Mouse (Mus musculus): ENCODE measurements around the gene Spon1. TPM values are rescaled to one million over a fixed set of nuclear protein-coding genes. Genes with fewer than 3 reads are reported as not detected.

The Spon1 gene
- polyA plus RNA-seq, 1 experiment from 2014 or later, result 3.1 TPM

DNA sequence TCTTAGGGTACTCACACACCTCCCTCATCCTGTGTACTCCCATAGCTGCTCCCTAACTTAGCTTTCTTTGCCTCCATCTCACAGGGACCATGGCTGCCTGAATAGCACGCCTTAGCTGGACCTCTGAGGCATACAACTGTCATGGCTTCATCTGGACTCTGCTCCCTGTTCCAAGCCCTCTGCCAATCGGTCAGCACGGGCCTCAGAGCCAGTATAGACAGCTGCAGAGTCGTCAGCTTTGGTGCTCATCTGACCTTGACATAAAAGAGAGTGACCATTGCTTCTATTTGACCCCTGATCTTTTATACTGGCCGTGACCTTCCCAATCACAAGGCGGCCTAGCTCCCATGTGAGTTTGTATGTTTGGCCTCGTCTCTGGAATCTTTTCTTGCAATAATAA, 308.3 kb downstream of the Spon1 start:
- WGBS, result 71% methylated on average over 7 of the region's 7 CpGs
- Histone ChIP-seq H3K4me2 (replicated peaks; ENCODE audit: low read depth) (no peak overlapping the region), H3K9ac (ENCODE audit: low read length) (no peak overlapping the region), H3K36me3 (ENCODE audit: control insufficient read depth, insufficient read depth, low read length) (no peaks in the 10 kb centered on the region), H3K4me1 (replicated peaks; ENCODE audit: control insufficient read depth, insufficient read depth) (peaks cover 5% of the 10 kb centered on the region; the same call in 1 of the 2 replicates), H3K9me3 (ENCODE audit: control insufficient read depth, low read length) (no peaks in the 10 kb centered on the region), H3K27ac (replicated peaks) (no peak overlapping the region), H3K4me3 (ENCODE audit: low read depth, low read length) (no peak overlapping the region), H3K27me3 (ENCODE audit: control insufficient read depth, insufficient read depth, low read length) (no peaks in the 10 kb centered on the region)
- DNase-seq (ENCODE audit: low spot score) (no peak), ATAC-seq (ENCODE audit: low FRiP score, low TSS enrichment) (peak; percentile 21; the same call in 1 of the 2 replicates)
- no peak for TF ChIP-seq EP300 (optimal IDR thresholded peaks at IDR 0.05)
- TF ChIP-seq CTCF (IDR thresholded peaks at IDR 0.05; ENCODE audit: low read depth), result no peak

- WGBS, result 79% methylated on average over 2 of the region's 2 CpGs
- DNase-seq (ENCODE audit: low spot score) (no peak), ATAC-seq (ENCODE audit: low FRiP score, low TSS enrichment) (peak; percentile 44; the same call in 1 of the 2 replicates)
- Histone ChIP-seq H3K4me1 (replicated peaks; ENCODE audit: control insufficient read depth, insufficient read depth) (peaks cover 5% of the 10 kb centered on the region; the same call in 1 of the 2 replicates), H3K9ac (ENCODE audit: low read length) (no peak overlapping the region), H3K9me3 (ENCODE audit: control insufficient read depth, low read length) (no peaks in the 10 kb centered on the region), H3K27me3 (ENCODE audit: control insufficient read depth, insufficient read depth, low read length) (no peaks in the 10 kb centered on the region), H3K4me2 (replicated peaks; ENCODE audit: low read depth) (no peak overlapping the region), H3K36me3 (ENCODE audit: control insufficient read depth, insufficient read depth, low read length) (no peaks in the 10 kb centered on the region), H3K27ac (replicated peaks) (no peak overlapping the region), H3K4me3 (ENCODE audit: low read depth, low read length) (no peak overlapping the region)
- no peak for TF ChIP-seq CTCF (IDR thresholded peaks at IDR 0.05; ENCODE audit: low read depth)
- TF ChIP-seq EP300 (optimal IDR thresholded peaks at IDR 0.05), result no peak
Measured at GRCm38 (mm10) chr7:114074595-114074994, 308.8 kb downstream of the Spon1 start.

DNA sequence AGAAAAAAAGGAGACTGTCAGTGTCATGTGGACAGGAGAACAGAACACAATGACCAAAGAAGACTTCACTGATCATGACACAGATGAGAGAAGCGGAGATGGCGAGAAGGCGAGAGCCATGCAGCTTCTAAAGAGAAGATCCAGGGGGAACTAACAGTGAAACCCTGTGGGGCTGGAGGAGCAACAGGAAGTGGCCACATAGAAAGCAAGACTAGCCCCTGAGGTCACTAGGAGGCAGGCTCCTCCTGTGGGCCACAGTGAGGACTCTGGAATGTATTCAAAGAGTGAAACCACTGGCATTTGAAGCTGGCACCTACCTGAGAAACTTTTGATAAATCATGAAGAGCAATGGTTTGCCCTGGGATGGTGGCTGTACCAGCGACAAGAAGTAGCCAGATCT, 313.5 kb downstream of the Spon1 start:
- no peak for ATAC-seq (ENCODE audit: low FRiP score, low TSS enrichment)
- H3K27ac ChIP-seq (replicated peaks), result no peak overlapping the region
- no peaks in the 10 kb centered on the region for H3K27me3 ChIP-seq (ENCODE audit: control insufficient read depth, insufficient read depth, low read length)
- H3K4me3 ChIP-seq (ENCODE audit: low read depth, low read length), result no peak overlapping the region
- no peak overlapping the region for H3K4me2 ChIP-seq (replicated peaks; ENCODE audit: low read depth)
- no peak overlapping the region for H3K9ac ChIP-seq (ENCODE audit: low read length)
- no peaks in the 10 kb centered on the region for H3K9me3 ChIP-seq (ENCODE audit: control insufficient read depth, low read length)
- no peaks in the 10 kb centered on the region for H3K4me1 ChIP-seq (replicated peaks; ENCODE audit: control insufficient read depth, insufficient read depth)
- no peak for TF ChIP-seq EP300 (optimal IDR thresholded peaks at IDR 0.05)
- 0 out of 2 replicates have a peak, but pooled peaks have one; percentile 5 for TF ChIP-seq CTCF (IDR thresholded peaks at IDR 0.05; ENCODE audit: low read depth)
- H3K36me3 ChIP-seq (ENCODE audit: control insufficient read depth, insufficient read depth, low read length), result no peaks in the 10 kb centered on the region
- 96% methylated on average over 4 of the region's 4 CpGs for WGBS
- no peak for DNase-seq (ENCODE audit: low spot score)

DNA sequence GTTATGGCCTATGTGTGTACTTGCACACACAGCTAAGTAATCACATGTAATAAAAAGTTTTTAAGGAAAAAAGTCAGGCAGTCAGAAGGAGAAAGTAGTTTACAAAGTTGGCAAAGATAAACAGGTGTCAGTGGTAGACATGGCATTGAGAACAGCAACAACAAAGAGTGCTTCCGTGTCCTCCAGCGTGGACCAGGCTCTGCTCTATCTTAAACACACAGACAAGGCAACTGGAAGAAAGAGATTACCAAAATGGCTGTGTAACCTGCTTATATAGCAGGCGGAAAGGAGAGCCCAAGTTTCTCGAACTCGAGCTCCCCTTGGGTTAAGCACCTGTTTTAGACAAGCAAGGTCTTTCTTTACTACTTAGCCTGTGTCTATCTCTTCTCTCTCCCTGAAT, 314.5 kb downstream of the Spon1 start:
- 0 out of 2 replicates have a peak, but pooled peaks have one; percentile 47 for ATAC-seq (ENCODE audit: low FRiP score, low TSS enrichment)

DNA sequence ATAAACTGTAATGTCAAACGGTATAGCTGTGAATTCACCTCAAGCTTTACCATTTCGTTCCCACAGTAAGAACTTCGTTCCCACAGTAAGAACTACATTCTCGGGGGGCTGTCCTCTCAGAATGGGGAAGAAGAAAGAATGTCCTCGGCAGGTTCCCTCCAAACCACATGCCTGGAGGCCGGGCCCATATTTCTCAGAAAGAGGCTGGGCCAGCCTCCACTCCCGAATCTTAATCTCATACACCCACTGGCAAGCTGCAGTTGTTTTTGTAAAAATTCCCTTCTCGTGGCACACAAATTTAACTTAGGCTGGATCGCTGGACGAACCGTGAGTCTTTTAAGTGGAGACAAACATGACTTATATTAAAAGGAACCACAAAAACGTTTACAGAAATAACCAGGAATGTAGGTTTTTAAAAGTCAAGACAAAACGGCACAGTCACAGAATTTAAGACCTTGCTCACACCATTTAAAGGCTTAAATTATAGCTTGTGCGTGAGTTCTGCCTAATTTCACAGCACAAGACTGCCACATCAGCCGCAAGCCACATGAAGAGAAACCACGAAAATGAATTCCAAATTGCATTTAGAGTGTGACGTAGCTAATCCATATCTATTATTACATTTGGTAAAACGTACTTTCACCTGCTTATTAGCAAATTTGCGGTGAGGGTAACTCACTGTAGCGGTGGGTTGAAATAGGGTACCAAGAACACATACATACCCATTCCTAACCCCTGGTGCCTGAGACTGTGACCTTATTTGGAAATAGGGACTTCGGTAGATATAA, 316.0 kb downstream of the Spon1 start:
- 62% methylated on average over 21 of the region's 21 CpGs for WGBS
- no peak for ATAC-seq (ENCODE audit: low FRiP score, low TSS enrichment)

More for the DNA sequence above, 314.5 kb downstream of the Spon1 start:
- H3K4me1 ChIP-seq (replicated peaks; ENCODE audit: control insufficient read depth, insufficient read depth), result no peaks in the 10 kb centered on the region
- TF ChIP-seq EP300 (optimal IDR thresholded peaks at IDR 0.05) (no peak), CTCF (IDR thresholded peaks at IDR 0.05; ENCODE audit: low read depth) (no peak)
- no peak overlapping the region for H3K4me2 ChIP-seq (replicated peaks; ENCODE audit: low read depth)
- H3K4me3 ChIP-seq (ENCODE audit: low read depth, low read length), result no peak overlapping the region
- no peak for DNase-seq (ENCODE audit: low spot score)
- H3K36me3 ChIP-seq (ENCODE audit: control insufficient read depth, insufficient read depth, low read length), result no peaks in the 10 kb centered on the region
- no peaks in the 10 kb centered on the region for H3K27me3 ChIP-seq (ENCODE audit: control insufficient read depth, insufficient read depth, low read length)
- 80% methylated on average over 5 of the region's 5 CpGs for WGBS
- no peak overlapping the region for H3K27ac ChIP-seq (replicated peaks)
- no peaks in the 10 kb centered on the region for H3K9me3 ChIP-seq (ENCODE audit: control insufficient read depth, low read length)
- H3K9ac ChIP-seq (ENCODE audit: low read length), result no peak overlapping the region

GRCm38 (mm10) chr7:114083088-114083487, 317.3 kb downstream of the Spon1 start:
- Histone ChIP-seq H3K9me3 (ENCODE audit: control insufficient read depth, low read length) (no peaks in the 10 kb centered on the region), H3K36me3 (ENCODE audit: control insufficient read depth, insufficient read depth, low read length) (no peaks in the 10 kb centered on the region), H3K9ac (ENCODE audit: low read length) (no peak overlapping the region), H3K4me2 (replicated peaks; ENCODE audit: low read depth) (no peak overlapping the region), H3K4me1 (replicated peaks; ENCODE audit: control insufficient read depth, insufficient read depth) (peaks cover 6% of the 10 kb centered on the region; the same call in 1 of the 2 replicates), H3K27me3 (ENCODE audit: control insufficient read depth, insufficient read depth, low read length) (no peaks in the 10 kb centered on the region), H3K27ac (replicated peaks) (no peak overlapping the region), H3K4me3 (ENCODE audit: low read depth, low read length) (no peak overlapping the region)
- WGBS, result 83% methylated on average over 2 of the region's 2 CpGs
- no peak for DNase-seq (ENCODE audit: low spot score)
- ATAC-seq (ENCODE audit: low FRiP score, low TSS enrichment), result no peak
- no peak for TF ChIP-seq CTCF (IDR thresholded peaks at IDR 0.05; ENCODE audit: low read depth)
- no peak for TF ChIP-seq EP300 (optimal IDR thresholded peaks at IDR 0.05)

More for the DNA sequence above, 316.0 kb downstream of the Spon1 start:
- TF ChIP-seq EP300 (optimal IDR thresholded peaks at IDR 0.05) (no peak), CTCF (IDR thresholded peaks at IDR 0.05; ENCODE audit: low read depth) (no peak)
- H3K4me3 ChIP-seq (ENCODE audit: low read depth, low read length), result no peak overlapping the region
- H3K36me3 ChIP-seq (ENCODE audit: control insufficient read depth, insufficient read depth, low read length), result no peaks in the 10 kb centered on the region
- no peak overlapping the region for H3K4me2 ChIP-seq (replicated peaks; ENCODE audit: low read depth)
- peak overlapping the region; percentile 71 for H3K27ac ChIP-seq (replicated peaks)
- peaks cover 3% of the 10 kb centered on the region; the same call in 1 of the 2 replicates for H3K4me1 ChIP-seq (replicated peaks; ENCODE audit: control insufficient read depth, insufficient read depth)
- no peak for DNase-seq (ENCODE audit: low spot score)
- no peaks in the 10 kb centered on the region for H3K9me3 ChIP-seq (ENCODE audit: control insufficient read depth, low read length)
- H3K27me3 ChIP-seq (ENCODE audit: control insufficient read depth, insufficient read depth, low read length), result no peaks in the 10 kb centered on the region
- H3K9ac ChIP-seq (ENCODE audit: low read length), result no peak overlapping the region
